Mouse (Mus musculus) spleen, adult 2 months (tissue): ENCODE measurements around the gene Camk2n1. TPM values are rescaled to one million over a fixed set of nuclear protein-coding genes. Genes with fewer than 3 reads are reported as not detected.
"Not testable (repeated sequence)": the region's sequence is repeated elsewhere in the genome, so short reads cannot be mapped to it uniquely, and the experiment has no call there.

Experiments used
- DNase-seq, 2 experiments: peaks; one replicate each; pipeline versions ENCODE4 v3.0.0 to v3.0.0-alpha.2; 2012 to 2021; ENCODE audit warnings: low spot score in 2 of 2, low read depth in 1 of 2
- H3K27ac ChIP-seq: fragments of 200-500 bp; 2 replicates; pipeline ENCODE4 v1.5.1; 2012; ENCODE audit warnings: low read length, inconsistent platforms; ENCODE audit not compliant: insufficient read depth
- H3K27me3 ChIP-seq: fragments of 200-500 bp; 2 replicates; pipeline ENCODE4 v1.6.1; 2012; ENCODE audit warnings: mild to moderate bottlenecking, moderate library complexity, low read length, inconsistent platforms; ENCODE audit not compliant: control insufficient read depth, insufficient read depth
- H3K36me3 ChIP-seq: fragments of 200-500 bp; 2 replicates; pipeline ENCODE4 v1.6.1; 2012; ENCODE audit warnings: mild to moderate bottlenecking, low read length, inconsistent platforms; ENCODE audit not compliant: control insufficient read depth, insufficient read depth
- H3K4me1 ChIP-seq: fragments of 200-500 bp; 2 replicates; pipeline ENCODE4 v1.6.1; 2011; ENCODE audit warnings: inconsistent platforms; ENCODE audit not compliant: control insufficient read depth, insufficient read depth, insufficient read length
- H3K4me3 ChIP-seq: fragments of 200-500 bp; 2 replicates; pipeline ENCODE4 v1.5.1; 2011; ENCODE audit warnings: mild to moderate bottlenecking, inconsistent platforms; ENCODE audit not compliant: insufficient read depth, insufficient read length; ENCODE audit errors: extremely low read depth
- CTCF ChIP-seq: fragments of 200-500 bp; IDR thresholded peaks from 2 replicates; pipeline ENCODE4 v1.5.1; 2011; ENCODE audit warnings: mild to moderate bottlenecking, inconsistent platforms; ENCODE audit not compliant: insufficient read depth, insufficient read length, insufficient replicate concordance; ENCODE audit errors: extremely low read depth
- POLR2A ChIP-seq: fragments of 200-500 bp; IDR thresholded peaks from 2 replicates; pipeline ENCODE4 v1.6.1; 2011; ENCODE audit warnings: low read depth, low read length, inconsistent platforms
- WGBS: fragments of 180-500 bp; shearing (Covaris S2); methylation state at CpG from one replicate; pipeline ENCODE4 v1.1.7; 2018; 5-methylcytosine and 5-hydroxymethylcytosine counted together
- polyA plus RNA-seq: library from polyadenylated mRNA; depleted of rRNA; stranded (reverse); fragments of >200 nt; gene quantifications from 2 replicates; pipeline ENCODE4 v1.2.3, GENCODE M21; 2012

The Camk2n1 gene
- polyA plus RNA-seq, 1 experiment = 9.2 TPM

DNA sequence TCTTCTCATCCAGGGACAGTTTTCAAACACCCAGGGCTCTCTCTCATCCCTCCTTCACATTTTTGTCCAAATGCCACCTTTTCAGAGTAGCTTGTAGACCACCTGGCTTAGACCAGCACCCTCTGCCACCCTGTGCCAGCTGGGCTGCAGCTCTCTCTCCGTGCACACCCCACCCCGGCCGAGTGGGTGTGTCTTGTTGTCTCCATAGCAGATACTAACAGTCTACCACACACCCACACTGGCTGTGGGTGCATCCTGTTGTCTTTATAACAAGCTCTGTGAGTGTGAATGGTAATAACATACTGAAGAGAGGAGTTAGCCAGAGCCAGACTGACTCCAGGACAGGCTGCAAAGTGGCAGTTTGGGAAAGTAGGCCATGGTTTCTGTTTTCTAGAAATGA is 38.1 kb upstream of the Camk2n1 start:
- H3K4me1 ChIP-seq = no peaks in the 10 kb centered on the region
- TF ChIP-seq POLR2A = no peak
- TF ChIP-seq CTCF = no peak
- no peak overlapping the region for H3K4me3 ChIP-seq
- no peaks in the 10 kb centered on the region for H3K36me3 ChIP-seq
- H3K27ac ChIP-seq = no peak overlapping the region
- DNase-seq = no peak
- WGBS = 78% methylated on average over 3 of the region's 3 CpGs
- no peaks in the 10 kb centered on the region for H3K27me3 ChIP-seq

DNA sequence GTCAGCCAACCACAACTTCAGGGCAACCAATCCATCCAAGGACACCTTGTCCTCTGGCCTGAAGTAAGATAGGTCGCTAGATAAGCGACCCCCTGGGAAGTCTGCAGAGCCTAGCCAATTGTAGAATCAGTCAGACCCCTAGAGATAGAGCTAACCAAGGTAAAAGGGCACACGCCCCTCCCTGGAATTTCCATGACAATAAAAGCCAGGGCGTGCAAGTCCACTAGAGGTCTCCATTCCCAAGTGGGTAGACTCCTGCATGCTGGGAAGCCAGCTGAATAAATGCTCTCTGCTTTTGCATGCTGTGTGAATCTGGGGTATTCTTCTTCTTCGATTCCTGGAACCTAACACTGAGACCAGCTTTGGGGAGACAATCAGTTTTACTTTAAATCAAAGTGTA is 37.7 kb upstream of the Camk2n1 start:
- no peak for DNase-seq
- H3K36me3 ChIP-seq = no peaks in the 10 kb centered on the region
- H3K27me3 ChIP-seq = no peaks in the 10 kb centered on the region
- H3K4me3 ChIP-seq = no peak overlapping the region
- no peak overlapping the region for H3K27ac ChIP-seq
- no peaks in the 10 kb centered on the region for H3K4me1 ChIP-seq
- WGBS = 76% methylated on average over 5 of the region's 5 CpGs
- no peak for TF ChIP-seq CTCF
- no peak for TF ChIP-seq POLR2A

DNA sequence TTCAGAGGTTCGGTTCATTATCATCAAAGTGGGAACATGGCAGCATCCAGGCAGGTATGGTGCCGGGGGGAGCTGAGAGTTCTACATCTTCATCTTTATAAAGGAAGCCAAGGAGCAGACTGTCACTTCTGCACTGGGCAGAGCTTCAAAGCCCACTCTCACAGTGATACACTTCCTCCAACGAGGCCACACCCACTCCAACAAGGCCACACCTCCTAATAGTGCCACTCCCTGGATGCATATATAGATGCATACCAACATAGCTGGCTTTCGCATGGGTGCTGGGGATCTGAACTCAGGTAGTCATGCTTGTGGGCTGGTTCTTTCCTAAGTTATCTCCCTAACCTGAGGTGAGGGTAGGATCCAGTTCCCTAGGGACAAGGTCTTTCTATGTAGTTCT is 36.2 kb upstream of the Camk2n1 start:
- Histone ChIP-seq H3K4me3 (no peak overlapping the region), H3K27me3 (no peaks in the 10 kb centered on the region), H3K27ac (no peak overlapping the region), H3K36me3 (no peaks in the 10 kb centered on the region), H3K4me1 (no peaks in the 10 kb centered on the region)
- DNase-seq = no peak
- TF ChIP-seq CTCF (no peak), POLR2A (no peak)
- 66% methylated on average over 4 of the region's 4 CpGs for WGBS

DNA sequence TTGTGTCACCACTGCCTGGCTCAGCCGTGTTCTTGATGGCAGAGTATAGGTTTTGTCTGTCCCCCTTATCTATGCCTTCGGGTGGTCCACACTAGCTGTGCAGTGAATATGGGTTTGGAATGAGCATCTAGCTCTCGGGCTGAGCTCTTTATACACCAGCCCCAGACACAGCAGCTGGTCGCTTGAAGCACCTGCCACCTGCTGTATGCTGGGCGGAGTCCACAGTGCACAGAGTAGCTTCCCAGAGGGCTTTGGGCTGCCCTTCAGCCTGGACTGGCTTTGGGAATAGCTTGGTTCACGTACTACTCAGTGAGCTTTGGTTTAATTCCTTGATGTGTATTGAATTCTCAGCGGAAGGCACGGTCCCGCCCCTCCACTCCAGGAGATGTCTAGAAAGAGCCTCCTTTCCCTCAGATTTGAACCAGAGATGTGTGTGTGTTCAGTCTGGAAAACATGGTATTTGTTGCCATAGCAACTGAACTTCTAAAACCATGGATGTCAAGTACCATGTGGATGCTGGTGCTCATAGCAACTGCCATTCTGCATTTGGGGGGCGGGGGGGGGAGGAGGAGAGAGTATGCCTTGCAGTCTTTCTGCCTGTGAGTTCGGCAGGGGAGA is 35.7 kb upstream of the Camk2n1 start:
- H3K27ac ChIP-seq = no peak overlapping the region
- WGBS = 68% methylated on average over 11 of the region's 11 CpGs
- no peaks in the 10 kb centered on the region for H3K36me3 ChIP-seq
- no peaks in the 10 kb centered on the region for H3K27me3 ChIP-seq
- no peak for TF ChIP-seq CTCF
- H3K4me1 ChIP-seq = no peaks in the 10 kb centered on the region
- DNase-seq = no peak
- H3K4me3 ChIP-seq = no peak overlapping the region

DNA sequence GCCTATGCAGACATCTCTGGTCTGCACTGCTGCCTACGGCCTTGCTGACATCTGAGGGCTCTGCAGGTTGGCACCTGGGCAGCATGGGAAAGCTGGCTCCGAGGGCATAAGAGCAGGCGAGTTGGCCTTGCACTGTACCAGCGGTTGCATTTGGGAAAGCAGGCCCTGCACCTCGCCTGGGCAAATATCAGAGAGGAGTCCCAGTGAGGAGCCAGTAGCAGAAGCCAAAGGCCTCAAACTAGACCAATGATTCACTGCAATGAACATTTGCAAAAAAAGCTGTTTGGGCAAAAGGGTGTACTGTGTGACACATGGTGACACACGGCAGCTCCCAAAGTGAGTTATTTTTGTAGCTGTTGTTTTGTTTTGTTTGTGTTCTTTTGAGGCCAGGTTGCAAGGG is 29.1 kb upstream of the Camk2n1 start:
- TF ChIP-seq POLR2A (no peak), CTCF (no peak)
- no peak overlapping the region for H3K27ac ChIP-seq
- no peaks in the 10 kb centered on the region for H3K36me3 ChIP-seq
- H3K4me1 ChIP-seq = no peaks in the 10 kb centered on the region
- H3K27me3 ChIP-seq = no peaks in the 10 kb centered on the region
- 87% methylated on average over 6 of the region's 6 CpGs for whole genome bisulfite sequencing
- no peak overlapping the region for H3K4me3 ChIP-seq
- no peak for DNase-seq

DNA sequence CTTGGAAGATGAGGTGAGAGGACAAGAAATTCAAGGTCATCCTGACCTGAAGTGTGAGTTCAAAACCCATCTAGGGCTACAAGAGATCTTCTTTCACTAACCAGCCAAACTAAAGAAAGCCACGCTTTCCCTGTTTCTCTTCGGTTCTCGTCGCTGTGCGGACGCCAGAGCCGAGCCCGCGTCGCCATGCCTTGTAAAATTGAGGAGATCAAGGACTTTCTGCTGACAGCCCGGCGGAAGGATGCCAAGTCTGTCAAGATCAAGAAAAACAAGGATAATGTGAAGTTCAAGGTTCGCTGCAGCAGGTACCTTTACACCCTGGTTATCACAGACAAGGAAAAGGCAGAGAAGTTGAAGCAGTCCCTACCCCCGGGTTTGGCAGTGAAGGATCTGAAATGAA is 28.5 kb upstream of the Camk2n1 start:
- DNase-seq, H3K36me3 ChIP-seq, H3K4me1 ChIP-seq, H3K4me3 ChIP-seq, H3K27ac ChIP-seq, H3K27me3 ChIP-seq: not testable (repeated sequence)
- WGBS = 94% methylated on average over 14 of the region's 14 CpGs

DNA sequence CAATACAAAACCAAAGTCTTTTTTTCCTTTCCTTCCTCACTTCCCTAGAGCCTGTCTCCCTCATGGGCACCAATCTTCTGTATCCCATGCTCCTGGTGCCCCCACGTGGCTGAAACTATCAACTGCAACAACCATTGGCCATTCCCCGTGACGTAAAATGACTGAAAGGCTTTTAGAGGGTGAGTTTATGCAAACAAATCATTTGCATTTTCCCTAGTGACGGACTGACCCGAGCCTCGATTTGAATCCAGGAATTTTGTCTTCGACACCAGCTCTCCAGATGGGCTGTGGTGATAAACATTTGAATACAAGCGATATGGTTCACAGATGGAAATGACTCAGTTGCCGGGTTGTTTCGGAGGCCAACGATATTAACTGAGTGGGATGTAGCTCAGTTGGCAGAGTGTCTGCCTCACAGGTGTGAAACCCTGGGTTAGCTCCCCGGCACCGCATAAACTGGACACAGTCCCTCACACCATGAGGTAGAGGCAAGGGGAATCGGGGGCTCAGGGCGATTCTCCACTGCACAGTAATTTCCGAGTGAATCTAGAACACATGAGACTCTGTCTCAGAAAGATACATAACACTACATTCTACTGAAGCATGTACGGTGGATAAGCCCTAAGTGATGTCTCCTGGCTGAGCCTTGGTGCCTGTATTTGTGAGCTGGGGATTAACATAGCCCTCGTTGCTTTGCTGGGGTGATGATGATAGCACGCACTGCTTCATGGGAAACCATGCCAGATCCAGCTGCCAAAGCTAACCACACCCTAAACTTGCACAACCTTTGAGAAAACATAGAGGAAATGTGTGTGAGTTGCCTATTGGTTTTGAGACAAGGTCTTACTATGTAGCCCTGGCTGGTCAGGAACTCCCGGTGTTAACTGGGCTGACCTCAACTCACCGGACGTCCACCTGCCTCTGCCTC is 27.1 kb upstream of the Camk2n1 start:
- H3K4me1 ChIP-seq = no peaks in the 10 kb centered on the region
- no peaks in the 10 kb centered on the region for H3K36me3 ChIP-seq
- H3K4me3 ChIP-seq = no peak overlapping the region
- peak; percentile 26 to 50 for DNase-seq
- 38% methylated on average over 22 of the region's 22 CpGs for WGBS
- no peaks in the 10 kb centered on the region for H3K27me3 ChIP-seq
- H3K27ac ChIP-seq = no peak overlapping the region
- TF ChIP-seq POLR2A (no peak), CTCF (peak; percentile 37; the same call in 1 of the 2 replicates)
